Mouse (Mus musculus): ENCODE measurements around the gene Selenon.

Selenon gene

DNA sequence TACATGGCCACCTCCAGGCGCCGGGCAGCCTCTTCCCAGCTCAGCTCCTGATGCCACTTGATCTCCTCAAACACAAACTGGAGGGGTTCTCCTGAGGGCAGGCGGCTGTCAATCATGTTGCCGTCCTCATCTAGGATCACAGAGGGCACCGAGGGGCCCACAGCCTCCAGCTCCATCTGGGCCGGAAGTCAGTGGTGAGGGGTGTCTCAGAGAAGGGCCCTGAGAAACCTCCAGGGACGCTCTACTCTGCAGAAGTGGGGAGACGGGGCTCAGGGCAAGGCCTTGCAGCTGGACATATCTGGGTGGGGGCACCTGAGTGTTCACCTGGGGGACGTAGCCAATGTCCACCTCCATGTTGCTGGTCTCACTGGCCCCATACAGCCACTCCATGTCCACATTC, 9.2 kb downstream of the Selenon start:
- DNase-seq: no peak

GRCm38 (mm10) chr4:134538997-134539580, 12.9 kb downstream of the Selenon start:
- DNase-seq: peak; percentile 60

DNA sequence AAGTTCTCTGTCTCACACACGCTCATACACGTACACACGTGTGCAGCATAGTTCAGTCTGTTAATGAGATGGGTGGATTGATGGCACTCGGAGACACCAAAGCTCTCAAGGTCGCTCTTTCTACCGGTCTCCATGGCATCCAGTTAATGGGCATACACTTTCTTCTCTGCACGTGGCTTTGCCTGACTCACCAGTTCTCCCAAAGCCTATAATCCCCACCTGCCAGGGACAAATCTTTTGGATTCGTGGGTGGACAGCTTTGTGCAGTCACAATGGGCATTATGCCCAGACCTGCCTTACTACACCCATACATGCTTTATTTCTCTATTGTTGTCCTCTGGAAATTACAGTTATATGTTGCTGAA, 16.2 kb downstream of the Selenon start:
- DNase-seq: peak; percentile 66

DNA sequence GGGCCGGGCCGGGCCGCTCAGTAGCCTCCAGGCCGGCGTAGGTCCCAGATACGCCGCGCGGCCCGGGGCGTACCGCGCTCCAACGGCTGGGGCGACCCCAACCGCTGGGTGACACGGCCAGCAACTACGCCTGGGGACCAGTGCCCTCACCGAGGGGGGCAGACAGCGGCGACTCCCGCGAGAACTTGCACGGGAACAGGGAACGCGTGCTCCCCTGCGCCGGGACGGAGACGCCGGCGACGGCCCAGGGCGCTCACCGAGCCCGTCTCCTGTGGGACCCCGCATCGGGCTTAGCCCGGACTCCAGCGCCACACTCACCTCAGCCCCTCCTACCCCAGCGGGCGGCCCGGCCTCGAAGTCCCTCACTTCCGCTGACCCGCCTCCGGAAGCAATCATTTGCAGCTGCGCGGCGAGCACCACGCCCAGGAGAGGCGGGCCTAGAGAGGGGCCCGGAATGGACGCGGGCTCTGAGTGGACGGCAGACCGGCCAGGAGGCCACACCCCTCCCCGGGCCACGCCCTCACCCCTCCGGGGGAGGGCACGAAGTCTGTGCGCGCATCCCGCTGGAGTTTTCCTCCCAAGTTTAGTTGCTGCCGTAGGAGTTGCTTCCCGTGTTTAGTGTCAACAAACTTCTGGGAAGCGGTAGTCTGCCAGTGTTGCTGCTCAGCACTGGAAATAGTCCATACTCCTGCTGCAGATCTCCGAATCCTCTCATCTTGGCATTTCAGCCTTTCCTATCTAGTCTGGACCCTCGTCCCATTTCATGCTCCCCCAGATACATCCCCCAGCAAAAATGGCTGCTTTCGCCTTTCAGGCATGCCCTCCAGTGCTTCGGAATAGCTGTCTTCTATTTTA, 16.8 kb downstream of the Selenon start, which contains the start of gene Mtfr1l:
Mtfr1l (minus strand) TSS at position 456 of the 855 bp plus-strand sequence.
- DNase-seq: peak; percentile 98

- DNase-seq: peak; percentile 62
Observed at GRCm38 (mm10) chr4:134534124-134534886, 17.7 kb downstream of the Selenon start.

DNA sequence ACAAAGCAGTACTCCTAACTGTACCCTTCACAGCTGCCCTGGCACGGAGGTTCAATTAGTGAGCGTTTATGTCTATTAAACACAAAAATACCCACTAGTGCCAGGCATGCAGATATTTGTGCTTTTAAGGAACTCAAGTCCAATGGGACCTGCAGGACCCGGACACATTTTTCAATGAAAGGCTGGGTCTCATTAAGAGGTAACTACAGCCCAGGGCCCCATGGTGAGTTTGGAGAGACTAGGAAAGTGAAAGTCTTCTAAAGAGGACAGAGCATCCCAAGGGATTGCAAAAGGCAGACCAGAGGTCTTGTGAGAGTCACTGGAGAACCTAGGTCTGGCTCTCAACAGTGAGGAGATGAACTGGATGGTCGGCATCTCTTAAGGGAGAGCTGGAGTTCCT, 18.5 kb downstream of the Selenon start:
- DNase-seq: no peak

- DNase-seq: no peak
Observed at GRCm38 (mm10) chr4:134532928-134533327, 19.0 kb downstream of the Selenon start.

GRCm38 (mm10) chr4:134526220-134526619, 25.7 kb downstream of the Selenon start:
- DNase-seq: no peak

DNA sequence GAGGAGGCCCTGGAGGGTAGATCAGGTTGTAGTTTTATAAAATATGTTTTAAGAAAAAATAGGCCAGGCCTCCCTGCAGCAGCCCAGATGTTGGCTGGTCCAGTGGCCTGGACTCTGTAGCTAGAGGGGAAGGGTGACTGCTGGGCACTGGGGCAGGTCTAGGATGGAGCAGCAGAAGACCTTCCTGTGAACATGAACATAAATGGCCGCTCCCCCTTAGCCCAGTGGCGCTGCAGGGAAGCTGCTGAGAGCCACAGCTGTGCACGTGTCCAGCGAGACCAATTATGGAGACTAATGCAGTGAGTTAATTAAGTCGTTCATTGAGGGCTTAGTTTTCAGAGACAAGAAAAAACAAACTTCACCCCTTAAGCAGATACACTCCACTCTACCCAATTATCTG, 26.2 kb downstream of the Selenon start:
- DNase-seq: no peak

DNA sequence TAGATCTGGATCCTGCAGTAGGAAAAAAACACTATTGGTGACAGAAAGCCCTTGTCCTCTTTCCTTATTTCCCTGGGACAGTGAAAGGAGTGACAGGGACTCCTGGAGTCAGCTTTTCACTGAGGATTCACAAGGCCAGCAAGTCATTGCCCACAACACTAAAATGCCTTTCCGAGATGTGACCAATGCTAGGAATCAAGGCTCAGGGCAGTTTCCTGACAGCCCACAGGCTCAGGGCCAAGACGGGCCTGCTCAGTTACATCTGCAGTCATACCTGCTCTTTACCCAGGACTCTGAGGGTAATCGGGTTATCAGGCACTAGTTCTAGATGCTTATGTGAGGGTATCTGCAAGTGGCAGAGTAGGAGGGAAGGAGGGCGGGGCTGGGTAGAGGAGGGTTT, 28.5 kb downstream of the Selenon start:
- no peak for DNase-seq

DNA sequence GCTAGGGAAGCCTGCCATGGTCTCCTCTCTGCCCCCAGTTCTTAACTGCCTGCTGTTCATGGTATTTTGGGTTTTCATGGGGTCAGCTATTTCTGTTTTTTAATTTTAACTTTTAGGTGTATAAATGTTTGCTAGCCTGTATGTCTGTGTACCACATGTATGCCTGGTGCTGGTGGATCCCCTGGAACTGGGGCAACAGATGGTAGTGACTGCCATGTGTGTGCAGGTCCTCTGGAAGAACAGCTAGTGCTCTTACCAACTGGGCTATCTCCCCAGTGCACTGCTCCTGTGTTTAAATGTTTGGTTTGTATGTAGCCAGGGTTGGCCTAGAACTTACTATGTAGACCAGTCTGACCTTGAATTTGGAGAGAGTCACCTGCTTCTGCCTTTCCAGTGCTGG, 32.7 kb downstream of the Selenon start:
- DNase-seq: no peak

DNA sequence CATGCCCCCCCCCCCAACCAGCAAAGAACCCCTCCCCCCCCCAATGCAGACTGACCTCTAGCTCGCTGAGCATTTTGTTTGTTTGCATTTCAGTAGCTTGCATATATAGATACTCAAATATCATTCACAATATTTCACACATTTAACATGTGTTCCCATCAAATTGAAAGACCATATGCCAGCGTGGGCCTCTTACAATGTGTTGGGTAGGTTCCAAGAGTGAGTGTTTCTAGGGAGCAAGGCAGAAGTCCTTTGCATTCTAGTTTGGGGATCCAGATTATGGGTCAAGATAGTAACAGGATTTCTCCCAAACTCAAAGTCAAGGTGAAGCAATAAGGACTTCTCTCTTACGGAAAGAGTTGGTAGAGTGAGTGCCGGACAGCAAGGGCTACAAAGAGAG, 33.4 kb downstream of the Selenon start:
- no peak for DNase-seq

GRCm38 (mm10) chr4:134517719-134518118, 34.2 kb downstream of the Selenon start:
- DNase-seq: no peak

DNA sequence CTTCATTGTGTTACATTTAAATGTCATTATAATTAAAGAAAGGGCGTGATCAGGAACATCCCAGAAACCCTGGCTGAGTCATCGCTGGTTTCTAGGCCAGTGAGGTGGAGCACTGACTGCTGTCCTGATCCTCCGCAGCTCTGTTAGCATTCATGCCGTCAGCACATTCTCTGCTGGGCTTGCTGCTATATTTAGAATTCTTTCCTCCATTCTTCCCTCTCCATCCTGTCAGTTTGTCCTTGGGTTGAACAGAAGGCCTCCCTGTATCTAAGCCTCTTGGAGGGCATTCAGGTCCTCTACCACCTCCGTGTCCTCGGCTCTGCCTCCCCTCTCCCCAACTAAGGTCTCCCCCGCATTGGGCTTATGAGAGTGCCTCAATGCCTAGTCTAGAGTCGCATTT, 35.0 kb downstream of the Selenon start:
- DNase-seq: no peak

DNA sequence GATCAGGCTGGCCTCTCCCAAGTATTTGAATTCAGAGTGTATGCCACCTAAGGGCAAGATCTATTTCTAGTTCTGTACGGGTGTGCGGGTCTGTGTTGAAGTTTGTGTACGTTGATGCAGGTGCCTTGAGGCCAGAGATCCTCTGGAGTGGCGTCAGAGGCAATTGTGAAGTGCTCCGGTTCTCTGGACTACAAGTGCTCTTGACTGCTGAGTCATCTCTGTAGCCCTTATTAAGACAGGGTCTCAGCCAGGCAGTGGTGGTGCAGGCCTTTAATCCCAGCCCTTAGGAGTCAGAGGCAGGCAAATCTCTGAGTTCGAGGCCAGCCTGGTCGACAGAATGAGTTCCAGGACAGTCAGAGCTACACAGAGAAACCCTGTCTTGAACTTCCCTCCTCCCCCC, 36.4 kb downstream of the Selenon start:
- no peak for DNase-seq

GRCm38 (mm10) chr4:134514309-134514930, 37.5 kb downstream of the Selenon start:
- no peak for DNase-seq

- no peak for DNase-seq
Observed at GRCm38 (mm10) chr4:134512798-134513197, 39.2 kb downstream of the Selenon start.

GRCm38 (mm10) chr4:134511730-134512129, 40.2 kb downstream of the Selenon start:
- DNase-seq: no peak

DNA sequence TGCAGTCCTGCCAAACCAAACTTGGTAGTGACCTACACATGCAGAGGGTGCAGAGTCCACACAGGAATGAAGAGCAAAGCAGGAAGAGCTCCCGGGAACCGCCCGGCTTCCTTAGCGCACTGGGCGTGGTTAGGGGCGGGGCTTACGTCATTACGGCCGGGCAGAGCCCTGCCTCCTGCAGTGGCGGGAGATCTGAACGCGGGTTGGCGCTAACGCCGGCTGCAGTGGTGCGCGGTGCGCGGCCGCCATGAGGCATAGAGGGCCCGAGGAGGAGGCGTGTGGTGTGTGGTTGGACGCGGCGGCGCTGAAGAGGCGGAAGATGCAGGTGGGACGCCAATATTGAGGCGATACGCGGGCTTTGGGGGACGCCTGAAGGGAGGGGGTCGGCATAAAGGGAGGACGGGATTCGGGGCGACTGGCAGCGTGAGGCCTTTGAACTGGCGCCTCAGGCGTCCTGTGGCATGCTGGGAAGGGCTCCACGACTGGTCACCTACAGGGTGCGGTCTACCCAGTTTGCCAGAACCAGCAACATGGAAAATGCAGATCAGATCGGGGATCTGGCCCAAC, 41.0 kb downstream of the Selenon start, which contains the start of gene Aunip:
Aunip (plus strand) TSS at position 155 of the 567 bp plus-strand sequence.
- peak; percentile 85 for DNase-seq

GRCm38 (mm10) chr4:134510396-134510795, 41.6 kb downstream of the Selenon start:
- no peak for DNase-seq

GRCm38 (mm10) chr4:134506713-134507112, 45.3 kb downstream of the Selenon start:
- no peak for DNase-seq

DNA sequence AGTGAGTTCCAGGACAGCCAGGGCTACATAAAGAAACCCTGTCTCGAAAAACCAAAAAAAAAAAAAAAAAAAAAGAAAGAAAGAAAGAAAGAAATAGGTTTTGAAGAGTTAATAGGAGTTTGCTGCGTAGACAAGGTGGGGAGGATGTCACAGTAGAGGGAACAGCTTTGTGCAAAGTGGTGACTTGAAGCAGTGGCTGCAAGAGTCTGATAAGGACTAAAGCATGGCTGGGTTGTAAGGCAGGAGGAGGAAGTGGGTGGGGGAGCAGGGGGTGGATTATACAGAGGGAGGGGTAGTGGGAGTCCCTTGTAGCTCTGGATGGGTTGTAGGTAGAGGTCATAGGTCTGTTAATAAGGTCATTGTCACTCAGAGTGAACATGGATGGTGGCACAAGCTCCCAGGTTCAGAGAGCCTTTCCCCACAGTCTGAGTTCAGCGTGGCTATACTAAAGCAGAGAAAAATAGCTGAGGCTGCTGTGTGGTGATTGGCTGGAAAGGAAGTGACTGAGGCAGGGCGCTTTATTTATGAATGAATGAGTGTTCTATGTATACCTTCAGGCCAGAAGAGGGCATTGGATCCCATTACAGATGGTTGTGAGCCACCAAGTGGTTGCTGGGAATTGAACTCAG, 45.9 kb downstream of the Selenon start:
- no peak for DNase-seq
